In genomic region chr5:103441706-103442105, GRCm38 (mm10) we compare ENCODE assay signal across 14 mouse cellular contexts.
"Had no signal": no experiment of that assay in that cellular context is flagged by ENCODE, and none has a peak within 500 bp of the region (broad histone marks: within the 10 kb centered on the region; RNA-seq: fewer than 3 reads in every experiment).

No protein-coding gene starts in this region.

- H3K4me2 ChIP-seq: liver, embryonic 11.5 days; liver, embryonic 15.5 days; neural tube, embryonic 13.5 days had no signal

- H3K27ac ChIP-seq: left cerebral cortex, adult 2 months; limb, embryonic 10.5 days; liver, embryonic 15.5 days; neural tube, embryonic 13.5 days had no signal

- DNase-seq: kidney, postnatal 25 days; lung, adult 2 months; lung, postnatal 4 days; retina, postnatal 1 day; right cerebral cortex, postnatal 4 days; spleen, adult 18-20 months; thymus, adult 18-20 months had no signal

- ATAC-seq: lung, postnatal 0 days had no signal

- H3K9me3 ChIP-seq: limb, embryonic 10.5 days; liver, embryonic 15.5 days; neural tube, embryonic 13.5 days had no signal

- H3K27me3 ChIP-seq: liver, embryonic 15.5 days; neural tube, embryonic 13.5 days had no signal

- H3K4me1 ChIP-seq: liver, embryonic 15.5 days had no signal

- H3K9ac ChIP-seq: liver, embryonic 15.5 days; neural tube, embryonic 13.5 days had no signal

- H3K4me3 ChIP-seq: left cerebral cortex, adult 2 months; limb, embryonic 10.5 days; liver, embryonic 15.5 days; myocyte; neural tube, embryonic 13.5 days had no signal

- H3K36me3 ChIP-seq: limb, embryonic 10.5 days; liver, embryonic 15.5 days; neural tube, embryonic 13.5 days had no signal
